Mouse (Mus musculus) retina, postnatal 1 day (tissue): ENCODE data around the gene Vsig8.

ENCODE experiments used
- DNase-seq: peaks from one replicate; pipeline ENCODE4 v3.0.0-alpha.2; 2012

Vsig8 gene

DNA sequence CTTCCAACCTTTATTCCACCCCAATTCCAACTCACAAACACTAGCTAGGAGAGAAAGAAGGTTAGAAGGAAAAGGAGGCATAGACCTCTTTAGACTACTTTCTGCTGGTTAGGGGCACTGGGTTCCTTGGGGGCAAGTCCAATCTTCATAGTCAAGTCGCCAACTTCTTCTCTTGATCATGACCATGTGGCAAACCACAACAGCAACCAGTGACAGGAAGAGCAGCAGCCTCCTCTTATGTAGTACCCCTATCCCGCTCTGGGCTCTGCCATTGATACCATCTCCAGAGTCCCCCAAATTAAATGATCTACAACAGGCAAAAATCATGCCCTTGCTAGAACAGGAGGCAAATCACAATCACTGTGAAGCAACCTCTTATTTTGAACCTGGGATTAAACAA is 38.2 kb downstream of the Vsig8 start:
- no peak for DNase-seq

DNA sequence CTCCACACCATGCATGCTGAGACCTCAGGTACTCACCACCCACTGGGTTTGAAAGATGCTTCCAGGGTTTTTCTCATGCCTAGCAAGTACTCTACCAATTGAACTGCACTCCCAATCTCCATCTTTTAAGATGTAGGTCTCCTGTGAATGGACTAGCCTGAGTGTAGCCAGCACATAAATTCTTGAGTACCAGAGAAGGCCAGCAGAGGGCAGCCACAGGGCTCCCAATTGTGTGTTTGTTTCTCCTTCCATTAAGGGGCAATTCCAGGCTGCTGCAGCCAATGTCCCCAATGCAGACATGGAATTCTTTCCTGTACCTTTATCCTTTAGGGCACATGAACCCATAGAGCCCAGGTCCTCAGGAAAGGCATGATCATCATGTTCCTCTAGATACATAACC is 38.8 kb downstream of the Vsig8 start:
- peak; percentile 76 for DNase-seq

DNA sequence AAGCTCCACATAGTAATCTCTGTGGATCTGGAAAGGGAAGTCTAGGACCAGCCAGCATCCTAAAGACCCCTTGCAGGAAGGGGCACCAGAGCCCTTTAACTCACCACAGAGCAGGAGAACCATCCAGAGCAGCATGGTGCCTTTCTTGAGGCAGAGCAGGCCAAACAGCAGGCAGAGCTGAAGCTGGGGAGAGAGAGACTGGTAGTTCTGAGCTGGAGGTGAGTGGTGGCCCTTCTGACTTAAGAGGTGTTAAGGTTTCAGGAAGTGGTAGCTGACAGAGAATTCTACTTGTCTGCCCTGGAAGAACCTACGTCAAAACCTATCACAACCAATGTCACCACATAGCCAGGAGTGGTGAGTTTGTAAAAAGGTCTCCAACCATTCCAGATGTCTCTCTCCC is 46.6 kb downstream of the Vsig8 start, which contains the start of gene Fcrl6:
Fcrl6 (minus strand) TSS at position 226 of the 400 bp plus-strand sequence.
- no peak for DNase-seq

DNA sequence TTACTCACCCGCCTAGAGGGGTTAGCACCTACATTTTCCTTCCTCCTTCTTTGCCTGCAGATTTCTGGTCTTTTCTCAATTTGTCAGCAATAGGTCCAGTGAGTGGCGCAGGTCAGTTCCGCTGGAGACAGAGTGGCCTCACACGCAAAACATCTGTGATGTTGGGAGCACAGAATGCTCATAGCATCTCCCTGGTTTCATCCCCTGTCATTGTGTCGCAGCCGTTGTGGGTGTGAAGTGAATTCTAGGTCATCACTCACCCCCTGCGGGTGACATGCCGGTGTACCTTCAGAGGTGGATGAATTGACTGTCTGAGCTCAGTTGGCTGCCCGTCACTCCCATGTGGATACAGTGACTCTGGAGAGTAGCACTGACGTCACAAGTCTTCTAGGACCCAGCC is 55.6 kb downstream of the Vsig8 start:
- DNase-seq = no peak

DNA sequence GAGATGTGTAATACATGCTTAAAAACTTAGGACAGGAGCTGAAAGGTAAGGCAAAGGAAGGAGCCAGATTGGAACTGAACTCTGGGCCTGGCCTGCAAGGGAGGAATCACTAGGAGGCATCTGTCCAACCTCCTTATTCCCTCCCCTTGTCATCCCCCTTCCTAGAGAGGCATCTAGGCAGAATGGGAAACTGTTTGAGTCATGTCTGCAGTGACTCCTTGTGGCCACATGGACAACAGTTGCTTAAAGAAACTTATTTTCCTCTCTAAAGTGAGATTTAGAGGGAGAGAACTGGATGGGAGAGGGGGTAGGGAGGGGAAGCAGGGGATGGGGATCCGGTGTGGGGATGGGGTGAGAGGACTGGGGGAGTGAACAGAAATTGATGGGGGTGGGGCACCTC is 57.0 kb downstream of the Vsig8 start:
- peak; percentile 44 for DNase-seq
